ENCODE assay signal across 11 mouse cellular contexts in genomic region chr10:60615898-60616297, GRCm38 (mm10).
A peak's percentile ranks its signal among the peaks of the same experiment; 100 is the strongest.
DNase-seq lines count a peak whose midpoint lies in the region; ATAC-seq and TF ChIP-seq lines count a peak whose summit lies in the region.
"Had no signal": no experiment of that assay in that cellular context is flagged by ENCODE, and none has a peak within 500 bp of the region (broad histone marks: within the 10 kb centered on the region; RNA-seq: fewer than 3 reads in every experiment).

No protein-coding gene starts in this region.

- TF ChIP-seq POLR2A in liver, adult 2 months (IDR thresholded peaks at IDR 0.05; ENCODE audit: extremely low read depth, insufficient read depth, low read length) = no peak

- H3K9me3 ChIP-seq in liver, embryonic 11.5 days (ENCODE audit: control insufficient read depth, low read length) = no peaks in the 10 kb centered on the region
- no peaks in the 10 kb centered on the region for H3K9me3 ChIP-seq in stomach, postnatal 0 days (ENCODE audit: control insufficient read depth, low read length)
- no peaks in the 10 kb centered on the region for H3K9me3 ChIP-seq in midbrain, embryonic 15.5 days
- H3K9me3 ChIP-seq: forebrain, embryonic 15.5 days had no signal

- no peak for DNase-seq in gastrocnemius, adult 2 months
- DNase-seq in gastrocnemius, adult 8-10 months (ENCODE audit: low spot score in 2 of 2) = no peak
- DNase-seq in liver, adult 2 months (ENCODE audit: extremely low read depth, low read depth, low spot score) = no peak
- DNase-seq in liver, embryonic 11.5 days (ENCODE audit: low spot score) = no peak
- DNase-seq in stomach, postnatal 0 days (ENCODE audit: low spot score) = no peak
- no peak for DNase-seq in cerebellum, adult 11 months

- WGBS in liver, adult 2 months = 56% methylated on average over 5 of the region's 5 CpGs
- 57% methylated on average over 5 of the region's 5 CpGs for WGBS in liver, embryonic 11.5 days
- 63% methylated on average over 5 of the region's 5 CpGs for WGBS in stomach, postnatal 0 days
- WGBS in midbrain, embryonic 15.5 days = 69% methylated on average over 5 of the region's 5 CpGs

- H3K79me2 ChIP-seq in liver, adult 2 months (ENCODE audit: control insufficient read depth, insufficient read depth, low read length) = no peaks in the 10 kb centered on the region

- intact Hi-C loops in gastrocnemius, adult 2 months (cut with DNase I) = no loop called here

- no peaks in the 10 kb centered on the region for H3K4me1 ChIP-seq in liver, adult 2 months (ENCODE audit: control insufficient read depth, insufficient read depth, low read length)
- H3K4me1 ChIP-seq in liver, embryonic 11.5 days (replicated peaks; ENCODE audit: control insufficient read depth, insufficient read depth, low read length) = no peaks in the 10 kb centered on the region
- no peaks in the 10 kb centered on the region for H3K4me1 ChIP-seq in stomach, postnatal 0 days (replicated peaks; ENCODE audit: control insufficient read depth, insufficient read depth)
- H3K4me1 ChIP-seq in midbrain, embryonic 15.5 days = no peaks in the 10 kb centered on the region
- H3K4me1 ChIP-seq: forebrain, embryonic 15.5 days had no signal

- H3K9ac ChIP-seq in liver, adult 2 months (ENCODE audit: low read depth, low read length) = no peak overlapping the region
- H3K9ac ChIP-seq in liver, embryonic 11.5 days (ENCODE audit: low read depth, low read length) = no peak overlapping the region
- no peak overlapping the region for H3K9ac ChIP-seq in stomach, postnatal 0 days (ENCODE audit: low read length)
- H3K9ac ChIP-seq in midbrain, embryonic 15.5 days = no peak overlapping the region
- H3K9ac ChIP-seq: forebrain, embryonic 15.5 days had no signal

- H3K27ac ChIP-seq in gastrocnemius, adult 2 months = no peak overlapping the region
- no peak overlapping the region for H3K27ac ChIP-seq in liver, adult 2 months (replicated peaks; ENCODE audit: insufficient read depth, low read depth, low read length)
- H3K27ac ChIP-seq in liver, embryonic 11.5 days (ENCODE audit: low read depth, low read length) = no peak overlapping the region
- H3K27ac ChIP-seq in stomach, postnatal 0 days (replicated peaks) = no peak overlapping the region
- H3K27ac ChIP-seq in midbrain, embryonic 15.5 days = no peak overlapping the region
- H3K27ac ChIP-seq: forebrain, embryonic 15.5 days had no signal

- TF ChIP-seq EP300 in stomach, postnatal 0 days (optimal IDR thresholded peaks at IDR 0.05) = no peak

- no peaks in the 10 kb centered on the region for H3K27me3 ChIP-seq in liver, adult 2 months (ENCODE audit: control insufficient read depth, insufficient read depth, low read length)
- no peaks in the 10 kb centered on the region for H3K27me3 ChIP-seq in liver, embryonic 11.5 days (replicated peaks; ENCODE audit: control insufficient read depth, insufficient read depth, low read length)
- no peaks in the 10 kb centered on the region for H3K27me3 ChIP-seq in stomach, postnatal 0 days (ENCODE audit: control insufficient read depth, insufficient read depth, low read length)
- H3K27me3 ChIP-seq in midbrain, embryonic 15.5 days (replicated peaks) = no peaks in the 10 kb centered on the region
- H3K27me3 ChIP-seq: forebrain, embryonic 15.5 days had no signal

- ATAC-seq in liver, embryonic 11.5 days (replicated peaks; ENCODE audit: low FRiP score) = no peak
- peak; percentile 85 for ATAC-seq in common myeloid progenitor, adult 5-6 weeks (replicated peaks; ENCODE audit: low read depth, poor library complexity, severe bottlenecking)
- ATAC-seq in stomach, postnatal 0 days (ENCODE audit: low FRiP score, low TSS enrichment) = no peak
- no peak for ATAC-seq in midbrain, embryonic 15.5 days (replicated peaks)
- ATAC-seq: forebrain, embryonic 15.5 days; intestine, embryonic 16.5 days had no signal

- TF ChIP-seq CTCF in gastrocnemius, adult 2 months (IDR thresholded peaks at IDR 0.05) = peak; percentile 18; the same call in 1 of the 2 replicates
- peak; percentile 36 for TF ChIP-seq CTCF in liver, adult 2 months (IDR thresholded peaks at IDR 0.05; ENCODE audit: low read depth, low read length)
- TF ChIP-seq CTCF in stomach, postnatal 0 days (IDR thresholded peaks at IDR 0.05; ENCODE audit: low read depth) = peak; percentile 57

- H3K36me3 ChIP-seq in liver, adult 2 months (ENCODE audit: control insufficient read depth, insufficient read depth, low read length) = no peaks in the 10 kb centered on the region
- H3K36me3 ChIP-seq in liver, embryonic 11.5 days (ENCODE audit: control insufficient read depth, insufficient read depth, low read length) = no peaks in the 10 kb centered on the region
- H3K36me3 ChIP-seq in stomach, postnatal 0 days (ENCODE audit: control insufficient read depth, insufficient read depth, low read length) = no peaks in the 10 kb centered on the region
- no peaks in the 10 kb centered on the region for H3K36me3 ChIP-seq in midbrain, embryonic 15.5 days (replicated peaks)
- H3K36me3 ChIP-seq: forebrain, embryonic 15.5 days had no signal

- H3K4me3 ChIP-seq in gastrocnemius, adult 2 months = no peak overlapping the region
- H3K4me3 ChIP-seq in liver, adult 2 months (ENCODE audit: insufficient read depth, low read depth, low read length) = no peak overlapping the region
- no peak overlapping the region for H3K4me3 ChIP-seq in liver, embryonic 11.5 days (ENCODE audit: low read depth, low read length)
- no peak overlapping the region for H3K4me3 ChIP-seq in stomach, postnatal 0 days (ENCODE audit: low read depth, low read length)
- no peak overlapping the region for H3K4me3 ChIP-seq in midbrain, embryonic 15.5 days
- H3K4me3 ChIP-seq: forebrain, embryonic 15.5 days had no signal

- no peak overlapping the region for H3K4me2 ChIP-seq in liver, embryonic 11.5 days
- H3K4me2 ChIP-seq in stomach, postnatal 0 days (replicated peaks; ENCODE audit: low read depth) = no peak overlapping the region
- no peak overlapping the region for H3K4me2 ChIP-seq in midbrain, embryonic 15.5 days
- H3K4me2 ChIP-seq: forebrain, embryonic 15.5 days; heart, embryonic 11.5 days had no signal
